Mouse (Mus musculus) embryonic stem cell, embryonic (primary cell): Measurements from ENCODE around the gene Gfra1.

Experiments
- CTCF ChIA-PET, 4 experiments: fragments of 300-600 bp in 2 of 4; fragments of 350-600 bp in 2 of 4; sonication (Branson Sonifier 250); formaldehyde crosslinking; loops; one replicate each; lab custom pipeline; 2022; ENCODE audit warnings: inconsistent platforms in 2 of 4; lab: Charles Lee
- POLR2A ChIA-PET, 4 experiments: fragments of 300-600 bp in 2 of 4; fragments of 350-600 bp in 2 of 4; sonication (Branson Sonifier 250); formaldehyde crosslinking; loops; one replicate each; lab custom pipeline; 2022; ENCODE audit warnings: antibody characterized with exemption in 4 of 4, inconsistent platforms in 1 of 4; lab: Charles Lee

The Gfra1 gene

DNA sequence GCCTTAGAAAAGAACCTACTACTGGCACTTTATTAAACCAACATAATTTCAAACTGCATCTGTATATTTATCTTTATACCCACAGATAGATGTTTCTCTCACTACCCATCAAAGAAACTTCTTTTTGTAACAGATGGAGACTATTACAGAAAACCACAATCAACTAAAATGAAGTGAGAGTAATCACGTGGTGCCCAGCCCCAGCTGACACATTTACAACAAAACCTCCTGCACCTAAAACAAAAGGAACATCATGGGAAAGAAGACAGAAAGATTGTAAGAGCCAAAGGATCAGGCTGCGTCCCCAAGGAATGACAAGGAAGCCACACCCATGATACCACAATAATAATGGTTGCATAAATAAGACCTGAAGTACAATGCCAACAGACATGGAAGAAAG lies 143.2 kb downstream of the Gfra1 start:
- POLR2A ChIA-PET, result no interaction called here
- CTCF ChIA-PET, result no interaction called here

DNA sequence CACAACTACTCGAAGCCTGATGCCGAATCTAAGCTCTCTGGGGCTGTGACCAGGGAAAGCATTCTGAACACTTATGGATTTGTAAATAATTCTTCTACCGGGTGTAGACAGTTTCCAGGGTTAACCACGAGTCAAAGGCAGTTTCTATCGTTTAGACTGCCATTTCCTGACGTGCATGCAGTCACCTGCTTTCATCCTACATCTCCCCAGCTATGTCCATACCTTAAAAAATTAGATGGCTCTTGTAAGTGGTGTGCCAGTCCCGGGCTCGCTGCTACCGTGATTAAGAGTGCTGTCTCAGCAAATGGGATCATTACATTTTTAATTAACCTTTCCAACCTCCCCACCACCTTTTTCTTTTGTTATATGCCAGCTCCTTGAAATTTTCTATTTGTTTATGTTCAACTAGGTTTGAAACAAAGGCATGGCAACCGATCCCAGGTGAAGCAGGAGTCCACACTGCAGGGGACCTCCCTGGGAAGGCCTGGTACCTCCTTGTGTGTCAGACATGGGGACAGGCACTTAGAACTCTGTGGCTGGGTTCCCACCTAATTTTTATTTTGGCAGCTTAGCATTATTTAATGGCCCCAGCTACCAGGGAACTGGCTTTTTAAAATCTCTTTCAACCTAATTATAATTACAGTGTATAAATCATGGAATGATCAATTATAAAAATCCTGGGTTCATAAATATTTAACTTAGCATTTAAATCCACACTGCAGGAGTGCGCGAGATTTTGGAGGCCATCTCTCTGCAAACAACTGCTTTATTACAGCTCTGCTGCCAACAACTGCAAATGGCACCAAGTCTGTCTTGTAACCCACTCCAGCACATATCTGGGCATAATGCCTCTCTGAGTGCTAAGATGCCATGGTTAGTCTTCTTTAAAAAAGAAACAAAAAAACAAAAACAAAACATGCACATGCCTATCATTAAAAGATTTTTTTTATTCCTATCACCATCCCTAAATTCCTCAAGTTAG lies 145.1 kb downstream of the Gfra1 start:
- POLR2A ChIA-PET, result interaction anchor here in 1 of 4 experiments (0.6 kb wide), 1 partner anchor 1129 kb away, joined by 3 read pairs; no protein-coding TSS in a partner anchor
- CTCF ChIA-PET, result no interaction called here

DNA sequence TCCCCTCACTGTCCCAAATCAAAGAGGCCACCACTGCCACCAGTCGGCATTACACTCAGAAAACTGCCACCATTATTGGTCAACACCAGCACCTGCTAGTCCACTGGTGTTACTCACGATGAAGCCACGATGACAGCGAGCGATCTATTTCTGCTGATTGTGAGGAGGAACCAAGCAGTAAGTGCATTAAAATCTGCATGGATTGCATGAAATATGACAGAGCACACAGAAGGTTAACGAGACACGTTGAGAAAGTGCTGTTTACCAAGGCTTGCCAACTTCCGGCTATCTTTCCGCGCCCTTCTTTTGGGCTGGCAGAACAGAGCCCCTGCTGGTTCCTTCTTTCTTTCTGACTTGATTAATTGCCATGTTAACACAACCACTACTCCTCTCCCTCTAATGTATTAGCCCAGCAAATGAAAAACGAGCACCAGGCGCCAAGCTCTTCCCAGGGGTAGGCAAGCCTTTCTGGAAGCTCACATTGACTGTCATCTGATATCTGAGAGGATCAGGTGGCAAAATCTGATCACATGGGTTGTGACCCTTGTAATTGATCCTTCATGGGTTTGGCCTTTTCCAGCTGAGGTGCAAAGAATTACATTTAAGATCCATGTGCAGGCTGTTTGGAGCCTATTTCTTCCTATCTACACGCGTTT lies 146.0 kb downstream of the Gfra1 start:
- POLR2A ChIA-PET, result no interaction called here
- CTCF ChIA-PET, result no interaction called here

DNA sequence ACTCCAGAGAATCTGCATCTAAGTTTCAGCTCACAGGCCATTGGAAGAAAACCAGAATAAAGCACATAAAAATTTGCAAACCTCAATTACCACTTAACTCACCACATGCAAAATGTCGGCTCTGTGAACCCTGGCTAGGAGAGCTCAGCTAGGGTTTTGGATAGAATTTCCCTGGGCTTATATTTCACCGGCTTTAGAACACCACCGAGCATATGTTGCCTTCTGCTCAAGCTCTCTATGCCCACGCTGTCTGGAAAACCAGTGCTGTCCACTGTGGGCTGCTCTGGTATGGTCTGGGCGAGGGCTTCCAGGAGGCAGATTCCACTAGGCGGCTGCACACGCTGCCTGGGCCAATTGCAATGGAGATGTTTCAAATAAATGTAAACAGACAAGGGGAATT lies 154.6 kb downstream of the Gfra1 start:
- CTCF ChIA-PET, result no interaction called here
- POLR2A ChIA-PET, result no interaction called here

DNA sequence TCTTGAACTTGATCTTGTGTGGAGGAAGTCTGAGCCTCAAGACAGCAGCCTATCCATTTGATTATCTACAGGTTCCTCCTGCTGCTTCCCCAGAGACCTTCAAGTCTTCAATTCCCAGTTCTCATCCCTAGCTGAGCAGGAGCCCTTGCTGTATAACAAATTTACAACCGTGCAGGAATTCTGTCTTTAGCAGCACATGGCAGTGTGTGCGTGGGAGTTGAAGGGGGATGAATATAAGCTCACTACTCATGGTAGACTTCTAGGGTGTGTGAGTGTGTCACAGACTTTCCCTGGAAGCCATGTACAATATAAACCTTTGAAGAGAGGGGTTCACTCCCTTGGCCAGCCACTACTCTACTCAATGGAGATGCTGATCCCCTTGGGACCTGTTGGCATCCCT lies 157.8 kb downstream of the Gfra1 start:
- CTCF ChIA-PET, result interaction anchor here in 1 of 4 experiments (1.2 kb wide), 1 partner anchor 300 kb away, joined by 3 read pairs; no protein-coding TSS in a partner anchor

DNA sequence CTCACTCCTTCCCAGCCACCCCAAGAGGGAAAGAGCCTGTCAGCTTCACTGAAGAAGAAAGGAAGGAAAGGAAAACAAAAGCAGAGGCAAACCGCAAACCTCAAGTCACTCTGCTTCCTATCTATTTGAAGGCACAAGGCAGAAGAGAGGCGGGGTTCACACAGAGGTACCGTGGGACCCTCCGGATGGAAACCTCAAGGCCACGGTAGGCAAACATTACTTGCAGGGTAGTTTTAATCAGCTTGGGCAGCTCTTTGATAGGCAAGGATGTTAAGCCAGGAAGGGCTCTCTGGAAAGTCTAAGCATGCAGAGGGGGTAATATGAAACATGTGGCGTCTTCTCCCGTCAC lies 158.9 kb downstream of the Gfra1 start:
- POLR2A ChIA-PET, result interaction anchor here in 1 of 4 experiments (1.2 kb wide), 1 partner anchor 34 kb away, joined by 3 read pairs; no protein-coding TSS in a partner anchor

More for the DNA sequence above, 157.8 kb downstream of the Gfra1 start:
- POLR2A ChIA-PET, result interaction anchor here in 1 of 4 experiments (0.8 kb wide), 1 partner anchor 96 kb away, joined by 3 read pairs; no protein-coding TSS in a partner anchor

DNA sequence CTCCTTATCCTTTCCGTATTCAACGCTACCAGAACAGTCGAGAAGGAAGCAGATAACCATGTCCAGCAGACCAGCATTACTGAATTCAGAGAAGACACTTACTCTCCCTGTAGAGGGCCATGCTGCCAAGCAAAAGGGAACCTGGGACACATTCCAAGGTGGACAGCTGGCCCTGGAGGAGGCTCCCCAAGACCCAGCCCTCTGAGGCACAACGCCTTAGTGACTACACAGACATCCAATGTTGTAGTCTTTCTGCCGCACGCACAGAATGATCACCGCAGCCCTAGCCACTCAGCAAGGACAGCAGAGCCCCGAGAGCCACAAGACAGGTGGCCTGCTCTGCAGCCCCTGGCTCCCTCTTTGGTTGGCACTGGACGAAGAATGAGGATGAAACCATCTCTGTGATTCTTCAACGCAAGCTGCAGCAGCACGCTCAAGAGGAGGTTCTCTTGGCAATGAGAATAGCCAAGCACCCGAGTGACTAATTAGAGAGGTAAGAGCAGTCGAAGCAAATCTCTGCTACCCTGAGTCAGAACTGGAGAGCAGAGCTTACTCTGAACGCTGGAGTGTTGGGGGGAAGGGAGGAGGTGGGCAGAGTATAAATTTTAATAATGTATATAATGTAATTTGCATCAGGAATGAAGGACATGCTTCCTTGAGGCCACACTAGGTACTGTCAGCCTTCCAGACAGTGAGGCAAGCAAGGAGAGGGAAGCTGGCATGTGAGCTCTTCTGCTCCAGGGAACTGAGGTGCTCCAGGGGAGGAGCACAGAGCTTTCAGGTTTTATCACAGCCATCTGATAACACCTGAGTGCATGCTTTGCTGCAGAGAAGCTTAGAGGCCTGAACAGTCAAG lies 159.5 kb downstream of the Gfra1 start:
- ChIA-PET POLR2A (interaction anchor here in 1 of 4 experiments (1.2 kb wide), 1 partner anchor 34 kb away, joined by 3 read pairs; no protein-coding TSS in a partner anchor), CTCF (no interaction called here)

More for the DNA sequence above, 158.9 kb downstream of the Gfra1 start:
- CTCF ChIA-PET, result no interaction called here

DNA sequence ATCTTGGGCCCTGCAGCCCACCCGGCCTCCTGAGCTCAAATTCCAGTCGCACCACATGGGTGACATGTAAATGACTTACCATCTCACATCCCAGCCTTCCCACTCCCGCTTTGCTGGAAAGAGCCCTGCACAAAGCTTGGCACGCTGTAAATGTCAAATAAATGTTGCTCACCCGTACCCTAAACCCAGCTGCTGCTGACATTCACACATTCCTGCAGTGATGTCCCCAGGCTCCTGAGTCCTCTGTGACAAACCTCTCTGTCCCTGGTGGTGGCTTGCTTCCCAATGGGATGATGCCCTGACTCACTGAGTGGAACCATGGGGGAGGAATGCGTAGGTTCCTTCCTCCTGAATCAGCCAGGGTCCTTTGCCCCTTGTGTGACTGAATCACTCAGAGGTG lies 167.6 kb downstream of the Gfra1 start:
- ChIA-PET CTCF (no interaction called here), POLR2A (no interaction called here)

DNA sequence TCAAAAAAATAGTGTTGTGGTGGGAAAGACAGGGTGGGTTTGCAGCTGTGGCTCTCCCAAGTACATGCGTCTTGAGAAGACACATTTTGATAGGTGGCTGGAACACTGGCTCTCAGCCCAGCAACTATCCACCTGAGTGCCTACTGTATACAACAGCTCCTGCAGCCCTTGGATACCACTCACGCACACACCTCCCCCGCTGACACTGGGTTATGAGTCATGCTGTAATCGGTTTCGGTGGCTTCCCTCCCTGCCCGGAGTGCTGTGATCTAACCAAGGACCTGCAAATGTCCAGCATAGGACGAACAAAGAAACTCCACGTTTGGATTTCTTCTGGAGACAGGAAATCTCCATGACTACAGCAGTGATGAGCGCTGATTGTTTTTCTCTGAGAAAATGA lies 180.4 kb downstream of the Gfra1 start:
- CTCF ChIA-PET, result interaction anchor here in 2 of 4 experiments (0.6 to 1.0 kb wide), 2 partner anchors 277 to 883 kb away, joined by 3 read pairs; no protein-coding TSS in a partner anchor
- POLR2A ChIA-PET, result interaction anchor here in 2 of 4 experiments (0.5 to 0.7 kb wide), 3 partner anchors 66 to 473 kb away, joined by 3 to 4 read pairs (median 3); no protein-coding TSS in a partner anchor

DNA sequence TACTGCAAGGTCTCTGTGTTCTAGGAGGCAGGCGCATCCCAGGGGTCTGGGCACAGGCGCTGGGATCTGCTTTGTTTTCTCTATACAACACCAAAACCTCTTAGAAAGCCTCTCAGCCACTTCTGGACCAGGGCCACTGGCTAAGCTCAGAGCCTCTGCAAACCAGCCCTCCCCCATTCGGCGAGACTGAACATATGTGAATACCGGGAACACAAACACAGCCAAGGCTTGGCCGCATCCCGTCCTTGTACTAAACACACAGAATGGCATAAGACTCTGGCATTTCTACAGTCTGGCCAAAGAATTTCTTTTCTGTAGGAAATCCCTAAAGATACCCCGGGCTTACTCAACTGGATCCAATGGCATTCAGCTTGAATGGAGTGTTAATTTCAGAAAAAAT lies 183.9 kb downstream of the Gfra1 start:
- POLR2A ChIA-PET, result no interaction called here

DNA sequence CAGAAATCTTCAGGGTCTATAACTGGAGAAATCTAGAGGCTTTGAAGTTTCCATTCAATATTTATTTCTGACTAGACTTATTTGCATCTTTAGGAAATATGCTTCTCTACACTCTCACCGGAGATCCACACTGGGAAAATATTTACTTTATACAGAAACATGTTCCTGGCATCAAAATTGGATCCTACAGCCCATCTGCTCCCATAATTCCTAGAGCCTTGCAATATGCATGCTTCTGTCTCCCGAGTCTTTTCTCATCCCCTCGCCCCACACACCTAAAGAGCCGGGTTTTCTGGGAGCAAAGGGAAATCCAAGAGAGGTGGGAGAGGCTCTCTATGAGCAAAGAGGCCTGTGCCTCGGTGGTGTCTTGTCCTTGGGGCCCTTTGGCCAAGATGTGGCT lies 184.9 kb downstream of the Gfra1 start:
- CTCF ChIA-PET, result no interaction called here
- POLR2A ChIA-PET, result no interaction called here

More for the DNA sequence above, 183.9 kb downstream of the Gfra1 start:
- CTCF ChIA-PET, result no interaction called here

DNA sequence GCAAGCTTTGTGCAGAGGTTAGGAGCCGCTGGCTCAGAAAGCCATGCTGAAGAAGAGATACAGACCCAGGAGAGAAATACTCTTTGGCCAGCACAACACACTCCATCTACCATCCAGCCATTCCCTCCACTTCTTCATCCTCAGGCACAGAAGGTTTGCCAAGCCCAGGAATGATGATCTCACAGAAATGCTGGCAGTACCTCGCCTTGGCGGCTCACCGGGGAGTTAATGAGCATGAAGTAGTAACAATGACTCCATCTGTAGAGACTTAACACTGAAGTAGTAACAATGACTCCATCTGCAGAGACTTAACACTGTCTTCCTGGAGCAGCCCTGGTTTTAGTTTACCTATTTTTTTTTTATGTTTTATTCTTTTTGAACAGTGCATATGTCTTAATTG lies 187.2 kb downstream of the Gfra1 start:
- CTCF ChIA-PET, result no interaction called here
- POLR2A ChIA-PET, result no interaction called here

DNA sequence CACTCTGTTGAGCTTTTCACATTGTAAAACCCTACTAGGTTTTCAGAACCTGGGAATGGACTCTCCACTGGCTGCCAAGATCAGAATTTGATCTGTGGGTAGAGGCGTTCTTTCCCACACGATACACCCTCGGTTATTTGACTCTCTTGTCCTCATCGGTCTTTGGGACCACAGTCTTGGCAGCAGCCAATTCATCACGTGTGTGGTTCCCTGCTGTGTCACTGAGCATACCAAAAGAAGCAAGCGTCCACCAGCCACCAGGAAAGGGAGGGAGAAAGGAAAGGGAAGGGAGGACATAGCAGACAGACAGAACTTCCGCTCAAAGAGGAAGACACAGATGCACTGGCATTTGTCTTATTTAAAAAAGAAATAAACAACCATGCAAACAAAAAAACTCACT lies 189.1 kb downstream of the Gfra1 start:
- POLR2A ChIA-PET, result no interaction called here
- CTCF ChIA-PET, result no interaction called here

DNA sequence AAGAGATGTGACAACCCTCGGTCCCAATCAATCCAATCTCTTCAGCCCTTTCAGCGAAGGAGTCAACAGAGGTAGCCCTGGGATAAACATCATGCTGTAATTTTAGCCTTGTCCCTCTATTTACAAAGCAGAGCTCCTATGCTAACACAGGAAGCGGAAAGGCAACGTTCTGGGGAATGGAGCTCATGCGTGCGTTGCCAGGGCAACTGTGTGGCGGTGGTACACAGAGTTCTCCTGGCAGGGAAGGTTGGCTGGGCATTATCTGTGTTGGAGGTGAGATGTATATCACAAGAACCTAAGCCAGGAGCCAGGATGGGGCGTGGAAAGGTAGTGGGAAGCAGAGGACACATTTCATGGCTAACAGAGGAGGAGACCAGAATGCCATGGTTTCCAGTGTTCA lies 194.8 kb downstream of the Gfra1 start:
- CTCF ChIA-PET, result no interaction called here
- POLR2A ChIA-PET, result no interaction called here

DNA sequence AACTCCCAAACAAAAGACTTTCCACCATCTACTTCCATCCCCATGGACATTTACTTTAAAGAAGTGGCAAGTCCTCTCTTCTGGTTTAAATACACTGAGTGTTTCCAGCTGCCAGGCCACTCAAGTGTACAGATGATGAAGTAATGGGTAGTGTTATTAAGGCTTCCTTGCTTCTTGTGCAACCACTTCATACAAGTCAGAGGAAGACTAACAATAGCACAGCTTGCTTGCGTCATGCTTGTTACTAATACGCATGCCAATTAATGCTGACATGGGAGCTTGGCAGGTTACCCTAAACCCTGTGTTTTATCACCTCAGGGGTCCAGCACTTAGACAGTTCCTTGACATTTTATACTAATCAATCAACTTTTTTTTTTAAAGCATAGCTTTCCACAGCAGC lies 196.5 kb downstream of the Gfra1 start:
- ChIA-PET POLR2A (no interaction called here), CTCF (no interaction called here)

DNA sequence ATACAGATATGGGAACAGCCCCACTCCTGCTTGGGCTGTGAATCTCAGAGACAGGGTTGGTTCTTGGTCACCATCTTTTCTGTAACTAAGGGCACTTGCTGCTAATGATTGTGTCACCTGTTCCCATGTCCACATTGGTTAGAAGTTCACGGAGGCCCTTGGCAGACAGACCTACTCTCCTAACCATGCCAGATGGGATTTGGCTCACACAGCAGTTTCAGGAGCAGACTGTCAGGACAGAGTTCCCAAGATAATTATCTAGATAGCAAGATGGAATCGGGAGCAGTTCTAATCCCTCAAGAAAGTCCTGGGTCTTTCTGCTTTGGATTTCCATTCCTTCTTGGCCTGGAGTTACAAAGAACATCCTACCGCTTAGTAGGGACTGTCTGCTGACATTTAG lies 199.2 kb downstream of the Gfra1 start:
- CTCF ChIA-PET, result no interaction called here
- POLR2A ChIA-PET, result interaction anchor here in 1 of 4 experiments (0.6 kb wide), 2 partner anchors 60 to 232 kb away, joined by 6 read pairs; no protein-coding TSS in a partner anchor

DNA sequence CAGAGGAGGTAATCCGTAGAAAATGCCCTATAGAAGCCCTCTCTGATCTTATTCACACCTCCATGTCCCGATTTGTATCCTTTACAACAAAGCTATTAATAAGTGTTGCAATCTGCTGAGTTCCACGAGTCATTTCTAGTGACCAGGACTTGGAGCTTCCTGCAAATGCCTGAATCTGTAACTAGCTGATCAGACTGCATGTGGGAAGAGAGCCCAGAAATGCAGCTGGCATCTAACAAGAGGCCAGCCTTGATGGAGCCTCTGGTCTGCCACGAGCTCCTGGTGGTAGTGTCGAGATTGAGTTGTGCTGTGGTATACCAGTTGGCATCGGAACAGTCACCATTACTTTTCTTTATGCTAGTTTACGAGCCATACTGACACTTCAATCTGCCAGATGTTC lies 200.3 kb downstream of the Gfra1 start:
- ChIA-PET POLR2A (no interaction called here), CTCF (no interaction called here)

DNA sequence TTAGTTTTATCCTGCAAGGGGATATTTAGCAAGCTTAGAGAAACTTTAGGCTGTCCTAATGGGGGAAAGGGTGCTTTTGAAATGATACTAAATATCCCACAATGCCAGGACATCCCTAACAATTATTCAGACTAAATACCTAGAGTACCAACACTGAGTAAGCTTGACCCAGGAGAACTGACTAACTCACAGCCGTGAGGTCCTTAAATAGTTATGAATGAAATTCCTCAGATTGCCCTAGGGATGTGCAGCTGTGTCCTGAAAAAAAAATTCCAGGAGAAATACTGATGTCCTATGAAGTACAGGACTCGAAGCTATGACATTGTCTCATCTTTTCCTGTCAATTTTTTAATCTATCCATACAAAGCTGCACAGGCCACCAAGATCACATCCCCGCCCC lies 201.5 kb downstream of the Gfra1 start:
- CTCF ChIA-PET, result no interaction called here
- POLR2A ChIA-PET, result no interaction called here

DNA sequence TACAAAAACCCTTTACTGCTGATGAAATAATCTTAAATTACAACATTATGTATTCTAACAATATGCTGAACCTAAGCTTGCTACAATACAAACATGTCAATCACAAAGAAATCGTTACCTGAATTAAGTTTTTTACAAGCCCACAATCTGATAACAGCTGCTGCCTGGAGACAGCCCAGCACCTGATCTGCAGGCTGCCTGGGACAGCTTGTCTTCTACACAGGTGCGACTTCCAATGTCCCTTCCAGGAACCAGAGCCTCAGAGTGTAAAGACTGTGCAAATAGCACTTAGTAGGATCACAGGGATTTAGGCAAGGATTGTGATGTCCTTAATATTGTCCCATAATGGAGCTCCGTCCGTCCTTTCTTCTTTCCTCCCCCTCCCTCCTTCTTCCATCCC lies 204.0 kb downstream of the Gfra1 start:
- CTCF ChIA-PET, result no interaction called here

More for the DNA sequence above, 204.0 kb downstream of the Gfra1 start:
- POLR2A ChIA-PET, result no interaction called here
